Mouse (Mus musculus): ENCODE measurements around the gene Mif.

DNA sequence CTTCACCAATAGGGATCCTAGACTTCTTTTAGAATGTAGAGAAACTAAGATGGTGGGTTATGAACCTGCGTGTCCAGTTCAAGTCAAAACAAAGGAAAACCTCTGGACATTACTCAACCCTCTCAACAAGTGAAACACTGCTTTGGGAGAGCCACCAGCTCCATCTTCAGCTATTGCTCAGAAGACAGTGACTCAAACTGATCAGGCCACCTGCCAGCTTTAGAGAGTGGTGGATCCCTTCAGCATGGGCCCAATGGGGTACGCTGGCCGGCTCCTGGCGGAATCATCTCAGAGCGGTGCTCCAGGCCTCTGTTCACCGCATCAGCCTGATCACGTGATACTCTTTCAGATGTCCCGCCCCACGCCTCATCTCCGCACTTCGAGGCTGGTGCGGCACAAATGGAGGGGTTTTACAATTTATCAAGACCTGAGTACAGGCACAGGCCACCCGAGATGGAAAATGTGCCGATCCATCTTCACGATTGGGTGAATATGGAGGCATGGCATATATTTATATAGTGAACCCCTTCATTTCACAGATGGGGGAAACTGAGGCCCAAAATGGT lies 4.5 kb downstream of the Mif start:
- TF ChIP-seq CTCF (IDR thresholded peaks at IDR 0.05; ENCODE audit: low read depth) (no peak), EP300 (optimal IDR thresholded peaks at IDR 0.05) (no peak)

All from stomach, postnatal 0 days (tissue).